Mouse (Mus musculus): Measurements from ENCODE around the gene Zfp61.

Zfp61 gene

GRCm38 (mm10) chr7:24300771-24301282 is at the start of gene Zfp61:
Gene Zfp61, minus strand, starts transcription at chr7:24301232.
- no peak for DNase-seq (ENCODE audit: extremely low read depth, low read depth, low spot score)

GRCm38 (mm10) chr7:24348896-24349295 is 47.9 kb upstream of the Zfp61 start, which contains the start of gene Lypd5:
Gene Lypd5, plus strand, starts transcription at chr7:24349196.
- no peak for DNase-seq (ENCODE audit: extremely low read depth, low read depth, low spot score)

DNA sequence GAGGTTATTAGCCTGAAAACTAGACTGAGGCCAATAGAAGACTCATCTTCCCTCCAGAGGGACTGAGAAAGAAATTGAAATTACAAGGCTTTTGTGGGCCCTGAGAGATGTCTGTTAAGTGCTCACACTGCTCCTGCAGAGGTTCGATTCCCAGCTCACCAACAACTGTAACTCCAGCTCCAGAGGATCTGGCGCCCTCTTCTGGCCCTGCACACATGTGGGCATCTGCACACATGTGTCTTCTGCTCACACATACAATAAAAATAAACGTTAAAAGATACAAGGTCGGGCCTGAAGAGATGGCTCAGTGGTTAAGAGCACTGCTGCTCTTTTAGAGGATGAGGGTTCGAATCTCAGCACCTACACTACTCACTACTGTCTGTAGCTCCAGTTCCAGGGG is 45.4 kb upstream of the Zfp61 start:
- no peak for DNase-seq (ENCODE audit: extremely low read depth, low read depth, low spot score)

DNA sequence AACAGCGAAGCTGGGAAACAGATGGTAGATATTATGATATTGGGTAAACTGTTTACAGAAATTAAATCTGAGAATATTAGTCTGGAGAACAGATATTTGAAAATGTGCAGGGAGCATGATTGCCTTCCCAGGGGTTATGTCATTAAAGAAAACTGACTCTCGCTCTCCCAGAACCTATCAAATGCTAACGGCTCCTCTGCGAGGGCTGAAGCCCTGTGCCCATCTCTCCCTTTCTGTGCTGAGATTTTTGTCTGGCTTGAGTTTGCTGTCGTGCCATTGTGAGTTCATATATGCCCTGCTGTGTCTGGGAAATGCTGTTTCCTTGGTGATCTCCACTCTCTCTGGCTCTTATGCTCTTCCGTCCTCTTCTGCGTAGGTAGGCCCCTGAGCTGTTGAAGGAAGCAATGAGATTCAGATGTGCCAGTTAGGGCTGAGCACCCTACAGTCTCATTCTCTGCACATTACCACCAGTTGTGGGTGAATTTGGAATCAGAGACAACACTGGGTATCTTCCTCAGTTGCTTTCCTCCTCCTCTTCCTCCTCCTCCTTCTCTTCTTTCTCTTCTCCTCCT is 42.8 kb upstream of the Zfp61 start:
- no peak for DNase-seq (ENCODE audit: extremely low read depth, low read depth, low spot score)

GRCm38 (mm10) chr7:24338241-24338640 is 37.2 kb upstream of the Zfp61 start:
- DNase-seq (ENCODE audit: extremely low read depth, low read depth, low spot score): no peak

DNA sequence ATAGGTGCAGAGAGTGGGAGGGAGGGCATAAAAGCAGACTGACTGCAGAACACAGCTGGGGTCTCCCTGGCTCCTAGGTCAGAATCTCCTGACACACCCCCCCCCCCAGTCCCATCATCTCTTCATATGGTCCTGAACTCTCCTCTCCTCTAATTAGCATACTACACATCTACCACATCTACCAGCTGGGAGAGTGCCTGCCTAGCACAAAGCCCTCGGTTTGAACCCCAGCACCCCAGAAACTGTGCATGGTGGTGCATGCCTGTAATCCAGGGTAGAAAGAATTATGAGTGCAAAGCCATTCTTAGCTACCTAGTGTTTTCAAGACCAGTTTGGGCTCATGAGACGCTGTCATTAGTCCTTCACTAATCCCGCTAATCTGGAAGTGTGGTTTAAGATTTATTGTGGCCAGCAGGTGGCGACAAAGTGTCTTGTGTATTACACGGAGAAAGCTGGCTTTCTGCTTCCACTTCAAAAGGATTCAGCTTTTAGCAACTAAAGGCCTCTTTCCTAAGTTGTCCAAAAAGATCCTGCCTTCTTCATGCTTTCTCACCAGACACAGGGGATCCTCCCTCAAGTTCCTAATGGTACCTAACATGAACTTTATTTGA is 34.8 kb upstream of the Zfp61 start:
- peak; percentile 10 for DNase-seq (ENCODE audit: extremely low read depth, low read depth, low spot score)

- DNase-seq (ENCODE audit: extremely low read depth, low read depth, low spot score): no peak
These were observed 32.4 kb upstream of the Zfp61 start, which contains the start of gene Tescl for GRCm38 (mm10) chr7:24333304-24333986. Gene Tescl, minus strand, starts transcription at chr7:24333936.

DNA sequence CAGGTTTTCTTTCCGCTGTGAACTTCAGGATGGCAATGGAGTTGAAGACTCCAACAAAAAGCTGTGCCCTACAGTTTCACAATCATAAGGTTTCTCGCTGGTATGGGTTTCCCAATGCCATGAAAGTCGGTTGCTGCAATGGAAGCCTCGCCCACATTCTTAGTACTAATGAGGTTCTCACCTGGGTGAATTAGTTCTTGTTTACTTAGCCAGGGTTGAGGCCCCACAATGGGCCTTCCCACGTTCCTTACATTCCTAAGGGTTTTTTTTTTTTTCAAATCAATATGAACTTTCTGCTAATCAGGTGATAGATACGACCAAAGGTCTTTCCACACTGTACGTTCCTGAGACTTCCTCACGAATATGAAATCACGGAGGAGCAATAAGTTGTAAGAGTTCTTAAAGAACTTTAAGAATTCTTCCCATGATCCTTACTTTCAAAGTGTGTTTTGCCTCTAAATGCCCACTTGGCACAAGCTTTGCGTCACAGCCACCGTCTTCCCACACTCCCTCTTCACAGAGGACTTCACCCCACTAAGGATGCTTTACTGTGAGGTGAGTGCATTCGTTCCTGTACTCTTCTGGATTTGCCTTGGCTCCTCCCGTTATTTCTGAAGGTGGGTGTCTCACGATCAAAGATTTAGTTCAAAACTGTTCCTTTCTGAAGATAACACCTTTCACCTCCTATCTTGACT is 26.4 kb upstream of the Zfp61 start:
- peak; percentile 40 for DNase-seq (ENCODE audit: extremely low read depth, low read depth, low spot score)

GRCm38 (mm10) chr7:24326273-24327135 is 25.5 kb upstream of the Zfp61 start:
- no peak for DNase-seq (ENCODE audit: extremely low read depth, low read depth, low spot score)

DNA sequence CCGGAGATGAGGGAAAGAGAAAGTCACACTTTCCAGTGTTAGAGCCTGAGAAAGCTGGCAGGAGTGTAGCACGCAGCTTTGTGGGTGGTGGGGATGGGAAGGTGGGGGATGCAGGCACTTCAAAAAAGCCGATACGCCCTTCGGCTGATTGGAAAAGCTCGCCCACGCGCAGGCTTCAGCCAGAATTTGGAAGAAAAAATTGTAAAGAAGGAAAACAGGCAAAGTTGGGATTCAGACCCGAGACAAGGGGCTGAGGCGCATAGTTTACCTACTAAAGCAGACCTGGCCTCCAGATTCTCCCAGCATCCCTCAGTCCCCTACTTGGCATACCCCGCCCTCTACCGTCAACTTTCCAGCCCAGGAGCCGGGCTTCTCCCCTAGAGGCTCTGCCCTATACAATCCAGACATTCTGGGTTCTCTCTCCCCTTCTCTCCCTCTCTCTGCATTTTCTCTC is 24.7 kb upstream of the Zfp61 start:
- no peak for DNase-seq (ENCODE audit: extremely low read depth, low read depth, low spot score)

- DNase-seq (ENCODE audit: extremely low read depth, low read depth, low spot score): peak; percentile 63
These were observed 24.2 kb upstream of the Zfp61 start for GRCm38 (mm10) chr7:24325197-24325596.

DNA sequence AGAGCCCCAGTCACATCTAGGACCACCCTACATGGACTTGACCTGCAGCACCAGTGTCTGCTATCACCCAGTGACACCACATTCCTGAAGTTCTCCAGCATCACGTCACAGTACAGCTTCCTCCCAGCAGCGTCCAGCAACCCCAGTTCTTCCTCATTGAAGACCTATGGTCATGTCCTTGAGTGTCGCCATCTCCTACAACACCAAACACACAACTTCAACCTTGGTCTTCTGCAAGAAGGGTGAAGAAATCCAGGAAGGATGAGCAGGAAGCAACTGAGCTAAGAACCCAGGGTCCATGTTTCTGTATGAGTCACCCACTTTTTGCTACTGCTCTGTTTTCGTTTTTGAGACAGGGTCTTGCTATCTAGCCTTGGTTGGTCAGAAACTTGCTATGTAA is 21.6 kb upstream of the Zfp61 start:
- no peak for DNase-seq (ENCODE audit: extremely low read depth, low read depth, low spot score)

DNA sequence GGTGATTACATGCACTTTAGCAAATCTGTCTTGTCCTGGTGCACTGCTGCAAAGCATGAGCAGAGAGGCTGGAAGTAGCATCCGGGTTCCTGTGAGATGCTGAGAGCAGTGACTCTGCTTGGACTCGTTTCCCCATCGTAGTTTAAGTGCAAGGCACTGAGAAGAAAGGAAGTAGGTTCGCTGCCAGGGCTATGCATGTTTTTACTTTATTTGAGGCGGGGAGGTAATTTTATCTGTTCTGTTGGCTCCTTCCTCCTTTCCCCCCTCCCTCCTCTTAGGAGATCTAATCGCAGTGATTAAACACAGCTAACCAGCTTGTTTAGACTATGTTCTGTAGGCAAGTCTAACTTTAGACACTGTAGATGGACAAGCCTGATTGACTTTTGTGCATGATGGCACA is 17.9 kb upstream of the Zfp61 start:
- no peak for DNase-seq (ENCODE audit: extremely low read depth, low read depth, low spot score)

- DNase-seq (ENCODE audit: extremely low read depth, low read depth, low spot score): peak; percentile 50
These were observed 15.6 kb upstream of the Zfp61 start, which contains the start of gene Zfp94 for GRCm38 (mm10) chr7:24316567-24317092. Gene Zfp94, minus strand, starts transcription at chr7:24316666.

DNA sequence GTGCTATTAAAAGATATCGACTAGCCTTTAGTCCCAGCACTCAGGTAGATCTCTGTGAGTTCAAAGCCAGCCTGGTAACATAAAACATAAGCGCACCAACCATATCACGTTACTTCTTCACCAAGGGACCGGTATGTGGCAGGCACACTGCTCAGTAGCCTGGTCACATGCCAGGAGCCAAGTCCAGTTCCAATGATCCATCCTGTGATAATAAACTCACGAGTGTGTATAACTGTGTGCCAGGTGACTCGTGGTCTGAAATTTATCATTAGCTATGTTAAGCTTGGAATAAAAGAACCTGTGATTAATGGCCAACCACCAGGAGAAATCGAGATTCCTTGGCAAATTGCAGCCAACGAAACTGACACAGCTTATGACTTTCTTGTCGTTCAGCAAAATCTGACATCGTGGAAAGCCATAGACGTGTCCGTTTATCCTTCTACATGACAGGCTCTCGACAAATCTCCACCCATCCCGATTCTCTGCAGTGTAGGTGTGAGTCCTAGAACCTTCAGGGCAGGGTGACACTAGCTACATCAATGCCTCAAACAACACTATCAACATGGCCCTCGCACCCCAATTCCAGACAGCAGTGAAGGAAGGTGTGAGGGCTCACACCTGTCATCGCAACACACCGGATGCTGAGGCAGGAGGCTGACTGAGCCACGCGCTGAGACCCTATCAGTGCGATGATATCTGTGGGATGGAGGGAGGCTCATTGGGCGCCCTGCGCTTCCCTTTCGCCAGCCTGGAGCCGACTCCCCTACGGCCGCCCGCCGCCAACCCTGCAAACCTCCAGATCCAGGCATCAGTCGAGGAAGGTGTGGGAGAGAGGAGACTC is 14.9 kb upstream of the Zfp61 start:
- no peak for DNase-seq (ENCODE audit: extremely low read depth, low read depth, low spot score)

DNA sequence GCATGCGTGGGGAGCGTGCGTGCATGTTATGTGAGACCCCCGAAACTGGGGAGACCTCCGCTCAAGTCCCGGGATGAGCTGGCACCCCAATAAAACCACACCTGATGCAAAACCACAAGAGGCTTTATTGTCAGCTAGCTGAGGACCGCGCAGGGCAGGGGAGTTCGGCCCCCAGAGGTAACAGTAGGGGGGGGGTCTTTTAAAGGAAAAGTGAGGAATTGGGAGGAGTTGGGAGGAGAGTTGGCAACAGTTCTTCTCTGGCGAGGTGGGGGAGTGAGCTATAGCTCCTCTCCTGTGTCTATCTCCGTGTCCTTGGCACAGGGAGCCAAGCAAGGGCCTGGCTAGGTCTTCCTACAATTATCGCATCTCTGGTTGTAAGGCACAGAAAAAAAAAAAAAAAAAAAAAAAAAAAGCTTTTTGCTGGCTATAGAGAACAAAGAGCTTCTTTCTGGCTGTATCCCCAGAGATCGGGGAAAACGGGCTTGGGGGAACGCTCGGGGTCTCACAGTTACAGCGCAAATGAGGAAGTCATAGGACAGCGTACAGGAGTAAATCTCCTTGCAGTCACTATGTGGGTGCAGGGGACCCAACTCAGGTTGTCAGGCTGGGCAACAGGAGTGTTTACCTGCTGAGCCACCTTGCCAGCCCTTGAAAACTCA is 1.1 kb downstream of the Zfp61 start:
- DNase-seq (ENCODE audit: extremely low read depth, low read depth, low spot score): no peak

- DNase-seq (ENCODE audit: extremely low read depth, low read depth, low spot score): peak; percentile 28
These were observed 1.9 kb downstream of the Zfp61 start for GRCm38 (mm10) chr7:24298973-24299708.

- DNase-seq (ENCODE audit: extremely low read depth, low read depth, low spot score): no peak
These were observed 2.4 kb downstream of the Zfp61 start for GRCm38 (mm10) chr7:24298635-24298972.

Measured in fat pad, adult 2 months (tissue).